Mouse (Mus musculus) hindbrain, embryonic 13.5 days (tissue): ENCODE results near the gene Pcnx3. TPM values are rescaled to one million over a fixed set of nuclear protein-coding genes. Genes with fewer than 3 reads are reported as not detected.

ENCODE experiments used
- ATAC-seq: fragments of 200-750 bp; cut with Nextera tagmentation; 2 replicates; pipeline ENCODE4 v1.8.0; 2017; ENCODE audit warnings: moderate TSS enrichment; ENCODE audit not compliant: low FRiP score
- H3K27ac ChIP-seq: fragments of 300-500 bp; sonication (generic); 2 replicates; pipeline ENCODE4 v1.5.1; 2015; ENCODE audit warnings: inconsistent platforms, mild to moderate bottlenecking, moderate library complexity
- H3K27me3 ChIP-seq: fragments of 300-500 bp; sonication (generic); 2 replicates; pipeline ENCODE4 v1.6.1; 2015; ENCODE audit warnings: mild to moderate bottlenecking, inconsistent platforms
- H3K36me3 ChIP-seq: fragments of 300-500 bp; sonication (generic); 2 replicates; pipeline ENCODE4 v1.6.1; 2015; ENCODE audit warnings: mild to moderate bottlenecking, inconsistent platforms
- H3K4me1 ChIP-seq: fragments of 300-500 bp; sonication (generic); replicated peaks from 2 replicates; pipeline ENCODE4 v1.6.1; 2015; ENCODE audit warnings: inconsistent platforms
- H3K4me2 ChIP-seq: fragments of 300-500 bp; sonication (generic); 2 replicates; pipeline ENCODE4 v1.6.1; 2015; ENCODE audit warnings: inconsistent platforms, mild to moderate bottlenecking, moderate library complexity
- H3K4me3 ChIP-seq: fragments of 300-500 bp; sonication (generic); 2 replicates; pipeline ENCODE4 v1.5.1; 2015; ENCODE audit warnings: mild to moderate bottlenecking, inconsistent platforms
- H3K9ac ChIP-seq: fragments of 300-500 bp; sonication (generic); 2 replicates; pipeline ENCODE4 v1.6.1; 2015; ENCODE audit warnings: mild to moderate bottlenecking, inconsistent platforms
- H3K9me3 ChIP-seq: fragments of 300-500 bp; sonication (generic); 2 replicates; pipeline ENCODE4 v1.6.1; 2016; ENCODE audit warnings: inconsistent platforms
- WGBS: fragments of 180-500 bp; shearing (Covaris S2); methylation state at CpG from one replicate; pipeline ENCODE4 v1.1.7; 2015; 5-methylcytosine and 5-hydroxymethylcytosine counted together
- polyA plus RNA-seq: library from polyadenylated mRNA; unstranded; fragments of >200 nt; fragmentation: Nextera tagmentation; extraction: Ambion mirVana; gene quantifications from 2 replicates; pipeline ENCODE4 v1.2.1, GENCODE M21; 2015

Pcnx3 gene
- polyA plus RNA-seq, 1 experiment from 2014 or later = 21.3 TPM

GRCm38 (mm10) chr19:5725029-5725707, 36.5 kb upstream of the Pcnx3 start:
- no peak for ATAC-seq
- Histone ChIP-seq H3K27me3 (no peaks in the 10 kb centered on the region), H3K9ac (peak overlapping the region; percentile 100), H3K9me3 (no peaks in the 10 kb centered on the region), H3K4me2 (peak overlapping the region; percentile 99), H3K4me1 (peaks cover 52% of the 10 kb centered on the region), H3K36me3 (peaks cover 55% of the 10 kb centered on the region), H3K27ac (no peak overlapping the region), H3K4me3 (peak overlapping the region; percentile 96)
- 77% methylated on average over 12 of the region's 12 CpGs for WGBS

DNA sequence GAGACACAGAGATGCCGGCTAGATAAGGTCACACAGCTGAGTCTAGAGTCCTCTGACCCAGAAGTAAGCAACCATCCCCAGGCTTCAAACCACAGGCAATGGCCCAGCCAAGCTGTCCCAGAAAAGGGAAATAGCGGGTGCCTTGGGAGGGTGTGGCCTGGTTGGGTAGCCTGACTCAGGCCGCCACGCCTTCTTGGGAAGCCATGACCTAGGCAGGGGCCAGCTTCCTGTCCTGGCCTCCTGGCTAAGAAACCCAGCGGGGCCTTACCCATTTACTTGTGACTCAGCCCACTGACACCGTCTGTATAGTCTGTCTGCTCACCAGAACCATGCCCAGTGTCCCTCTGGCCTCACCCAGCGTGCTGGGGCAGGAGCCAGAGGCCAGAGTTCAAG, 35.8 kb upstream of the Pcnx3 start:
- Histone ChIP-seq H3K36me3 (peaks cover 61% of the 10 kb centered on the region), H3K4me1 (peaks cover 46% of the 10 kb centered on the region), H3K4me2 (peak overlapping the region; percentile 99), H3K27ac (no peak overlapping the region), H3K9ac (peak overlapping the region; percentile 100), H3K9me3 (no peaks in the 10 kb centered on the region), H3K27me3 (no peaks in the 10 kb centered on the region), H3K4me3 (peak overlapping the region; percentile 96; the same call in 1 of the 2 replicates)
- WGBS = 67% methylated on average over 7 of the region's 7 CpGs
- no peak for ATAC-seq

GRCm38 (mm10) chr19:5723934-5724548, 35.3 kb upstream of the Pcnx3 start:
- ATAC-seq = no peak
- Histone ChIP-seq H3K9me3 (no peaks in the 10 kb centered on the region), H3K4me2 (peak overlapping the region; percentile 99; the same call in 1 of the 2 replicates), H3K4me3 (no peak overlapping the region), H3K4me1 (peaks cover 46% of the 10 kb centered on the region), H3K9ac (peak overlapping the region; percentile 100; the same call in 1 of the 2 replicates), H3K36me3 (peaks cover 66% of the 10 kb centered on the region), H3K27me3 (no peaks in the 10 kb centered on the region), H3K27ac (no peak overlapping the region)
- WGBS = 72% methylated on average over 4 of the region's 4 CpGs

- Histone ChIP-seq H3K9ac (no peak overlapping the region; the same call in 1 of the 2 replicates), H3K36me3 (peaks cover 74% of the 10 kb centered on the region), H3K9me3 (no peaks in the 10 kb centered on the region), H3K27ac (no peak overlapping the region), H3K4me3 (no peak overlapping the region), H3K4me2 (no peak overlapping the region), H3K4me1 (peaks cover 37% of the 10 kb centered on the region), H3K27me3 (no peaks in the 10 kb centered on the region)
- ATAC-seq = no peak
- WGBS = 91% methylated on average over 7 of the region's 7 CpGs
These were observed 34.2 kb upstream of the Pcnx3 start for GRCm38 (mm10) chr19:5722848-5723425.

DNA sequence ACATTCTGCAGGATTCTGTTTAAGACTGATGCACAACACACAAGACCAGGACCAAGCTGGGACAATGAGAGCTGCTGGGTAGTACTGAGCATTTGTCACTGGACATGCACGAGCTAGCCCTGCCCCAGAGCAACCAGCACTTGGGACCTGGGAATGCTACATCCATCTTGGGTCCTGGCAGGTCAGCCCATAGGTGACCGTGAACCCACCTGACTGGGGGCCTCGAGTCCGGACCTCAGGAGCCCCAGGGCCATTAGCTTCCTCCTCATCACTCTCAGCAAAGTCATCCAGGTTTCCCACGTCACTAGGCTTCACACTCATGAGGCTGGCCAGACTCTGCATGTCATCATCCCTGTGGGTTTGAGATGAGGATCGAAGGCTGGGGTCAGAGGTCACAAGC, 32.5 kb upstream of the Pcnx3 start:
- no peak overlapping the region for H3K4me3 ChIP-seq
- H3K9ac ChIP-seq = 0 out of 2 replicates have a peak overlapping the region, but pooled peaks have one; percentile 24
- no peak overlapping the region for H3K27ac ChIP-seq
- WGBS = 93% methylated on average over 6 of the region's 6 CpGs
- H3K36me3 ChIP-seq = peaks cover 80% of the 10 kb centered on the region
- H3K4me1 ChIP-seq = peaks cover 32% of the 10 kb centered on the region
- ATAC-seq = no peak
- H3K27me3 ChIP-seq = no peaks in the 10 kb centered on the region
- H3K4me2 ChIP-seq = no peak overlapping the region
- no peaks in the 10 kb centered on the region for H3K9me3 ChIP-seq

- no peaks in the 10 kb centered on the region for H3K27me3 ChIP-seq
- H3K4me3 ChIP-seq = no peak overlapping the region
- H3K4me2 ChIP-seq = no peak overlapping the region
- no peaks in the 10 kb centered on the region for H3K9me3 ChIP-seq
- ATAC-seq = no peak
- 0 out of 2 replicates have a peak overlapping the region, but pooled peaks have one; percentile 19 for H3K27ac ChIP-seq
- H3K36me3 ChIP-seq = peaks cover 70% of the 10 kb centered on the region
- peaks cover 26% of the 10 kb centered on the region for H3K4me1 ChIP-seq
- 56% methylated on average over 10 of the region's 10 CpGs for WGBS
- peak overlapping the region; percentile 56; the same call in 1 of the 2 replicates for H3K9ac ChIP-seq
These were observed 28.2 kb upstream of the Pcnx3 start for GRCm38 (mm10) chr19:5716955-5717354.

GRCm38 (mm10) chr19:5715793-5716688, 27.3 kb upstream of the Pcnx3 start:
- H3K4me2 ChIP-seq = peak overlapping the region; percentile 38
- peak overlapping the region; percentile 11; the same call in 1 of the 2 replicates for H3K4me3 ChIP-seq
- peaks cover 67% of the 10 kb centered on the region for H3K36me3 ChIP-seq
- 17% methylated on average over 43 of the region's 43 CpGs for WGBS
- H3K27ac ChIP-seq = no peak overlapping the region
- peak; percentile 72 for ATAC-seq
- H3K9me3 ChIP-seq = no peaks in the 10 kb centered on the region
- no peaks in the 10 kb centered on the region for H3K27me3 ChIP-seq
- H3K4me1 ChIP-seq = peaks cover 26% of the 10 kb centered on the region
- H3K9ac ChIP-seq = peak overlapping the region; percentile 40; the same call in 1 of the 2 replicates

DNA sequence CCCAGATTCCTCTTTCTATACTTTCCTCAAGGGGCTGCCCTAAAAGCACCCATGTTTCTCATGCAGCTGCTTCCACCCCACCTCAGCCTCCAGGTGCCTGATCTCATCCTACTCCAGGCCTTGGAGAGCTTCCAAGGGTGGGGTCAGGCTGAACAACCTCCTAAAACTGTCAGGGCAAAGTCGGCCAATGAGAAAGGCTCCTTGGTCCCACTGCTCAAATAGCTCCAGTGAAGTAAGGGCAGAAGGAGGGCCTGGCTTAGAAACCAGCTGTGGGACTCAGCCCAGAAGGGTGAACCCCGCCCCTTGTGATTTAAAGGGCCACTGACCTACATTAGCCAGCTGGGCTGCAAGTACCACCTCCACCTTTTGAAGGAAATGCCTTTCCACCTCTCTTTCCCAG, 25.0 kb upstream of the Pcnx3 start:
- Histone ChIP-seq H3K27ac (no peak overlapping the region), H3K4me1 (peaks cover 26% of the 10 kb centered on the region), H3K36me3 (peaks cover 65% of the 10 kb centered on the region), H3K9ac (no peak overlapping the region), H3K4me2 (no peak overlapping the region), H3K27me3 (no peaks in the 10 kb centered on the region), H3K4me3 (no peak overlapping the region), H3K9me3 (no peaks in the 10 kb centered on the region)
- 17% methylated on average over 2 of the region's 2 CpGs for WGBS
- ATAC-seq = no peak

GRCm38 (mm10) chr19:5713255-5713654, 24.5 kb upstream of the Pcnx3 start:
- Histone ChIP-seq H3K4me3 (no peak overlapping the region), H3K9me3 (no peaks in the 10 kb centered on the region), H3K4me1 (peaks cover 26% of the 10 kb centered on the region), H3K4me2 (no peak overlapping the region), H3K27ac (no peak overlapping the region), H3K27me3 (no peaks in the 10 kb centered on the region), H3K9ac (no peak overlapping the region), H3K36me3 (peaks cover 65% of the 10 kb centered on the region)
- no peak for ATAC-seq
- WGBS = 79% methylated on average over 5 of the region's 5 CpGs

- 93% methylated on average over 14 of the region's 14 CpGs for WGBS
- Histone ChIP-seq H3K4me1 (peaks cover 22% of the 10 kb centered on the region), H3K27me3 (no peaks in the 10 kb centered on the region), H3K9me3 (no peaks in the 10 kb centered on the region), H3K4me2 (no peak overlapping the region), H3K4me3 (no peak overlapping the region), H3K27ac (no peak overlapping the region), H3K9ac (no peak overlapping the region), H3K36me3 (peaks cover 70% of the 10 kb centered on the region)
- no peak for ATAC-seq
These were observed 23.3 kb upstream of the Pcnx3 start for GRCm38 (mm10) chr19:5711907-5712460.

- Histone ChIP-seq H3K27me3 (no peaks in the 10 kb centered on the region), H3K4me2 (no peak overlapping the region), H3K4me3 (no peak overlapping the region), H3K4me1 (peaks cover 14% of the 10 kb centered on the region), H3K9ac (no peak overlapping the region), H3K36me3 (peaks cover 75% of the 10 kb centered on the region), H3K9me3 (no peaks in the 10 kb centered on the region), H3K27ac (no peak overlapping the region)
- no peak for ATAC-seq
- 7% methylated on average over 3 of the region's 3 CpGs for WGBS
These were observed 22.5 kb upstream of the Pcnx3 start for GRCm38 (mm10) chr19:5711218-5711617.
